Mouse (Mus musculus) ES-Bruce4 (cell line): ENCODE data around the gene Mdm2.

ENCODE experiments used
- CTCF ChIP-seq: IDR thresholded peaks from one replicate; pipeline ENCODE4 v1.8.1; 2011; ENCODE audit warnings: low read depth, low read length
- EP300 ChIP-seq: IDR thresholded peaks from 2 replicates; pipeline ENCODE4 v1.6.1; 2011; ENCODE audit warnings: low read depth, low read length; ENCODE audit not compliant: insufficient read depth
- POLR2A ChIP-seq: IDR thresholded peaks from one replicate; pipeline ENCODE4 v1.8.1; 2011; ENCODE audit warnings: low read length; ENCODE audit not compliant: insufficient read depth

GRCm38 (mm10) chr10:117665376-117666275 lies 44.9 kb downstream of the Mdm2 start:
- TF ChIP-seq CTCF: no peak
- no peak for TF ChIP-seq EP300
- no peak for TF ChIP-seq POLR2A
